Mouse (Mus musculus) MN1 (cell line): ENCODE data around the gene Nfia.
A peak's percentile ranks its signal among the peaks of the same experiment; 100 is the strongest.

Experiments
- DNase-seq: peaks from one replicate; pipeline ENCODE4 v3.0.0-alpha.2; 2016; ENCODE audit warnings: low spot score

The Nfia gene

DNA sequence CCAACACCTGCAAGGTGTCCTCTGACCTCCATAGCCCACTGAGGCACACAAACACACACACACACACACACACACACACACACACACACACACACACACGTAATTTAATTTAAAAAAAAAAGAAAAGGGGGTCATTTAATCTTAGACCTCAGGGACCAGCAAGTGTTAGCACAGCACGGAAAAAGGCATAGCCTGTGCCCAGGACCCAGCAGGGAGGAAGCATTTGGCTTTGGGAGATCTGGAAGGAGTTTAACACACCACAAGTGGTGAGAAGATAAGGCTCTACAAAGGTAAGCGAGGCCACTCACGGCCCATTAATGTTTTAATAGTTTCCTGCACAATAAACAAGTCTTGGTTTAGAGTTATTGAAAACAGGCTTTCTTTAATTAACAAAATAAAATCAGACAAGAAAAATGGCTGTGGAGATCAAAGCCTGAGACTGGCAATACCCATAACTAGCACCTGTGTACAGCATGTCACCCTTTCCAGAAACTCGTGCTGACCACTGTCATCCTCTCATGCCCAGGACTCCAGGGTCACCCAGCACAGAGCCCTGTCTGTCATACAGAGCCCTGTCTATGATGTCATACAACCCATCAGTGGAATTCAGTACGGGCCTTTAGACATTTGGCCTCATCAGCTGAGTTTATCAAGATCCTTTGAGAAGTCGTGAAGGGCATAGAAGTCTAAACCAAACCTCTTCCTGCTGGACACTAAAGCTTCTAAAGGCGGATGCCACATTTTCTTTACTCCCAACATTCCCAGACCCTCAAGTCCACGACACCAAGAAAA is 332.6 kb downstream of the Nfia start:
- no peak for DNase-seq

DNA sequence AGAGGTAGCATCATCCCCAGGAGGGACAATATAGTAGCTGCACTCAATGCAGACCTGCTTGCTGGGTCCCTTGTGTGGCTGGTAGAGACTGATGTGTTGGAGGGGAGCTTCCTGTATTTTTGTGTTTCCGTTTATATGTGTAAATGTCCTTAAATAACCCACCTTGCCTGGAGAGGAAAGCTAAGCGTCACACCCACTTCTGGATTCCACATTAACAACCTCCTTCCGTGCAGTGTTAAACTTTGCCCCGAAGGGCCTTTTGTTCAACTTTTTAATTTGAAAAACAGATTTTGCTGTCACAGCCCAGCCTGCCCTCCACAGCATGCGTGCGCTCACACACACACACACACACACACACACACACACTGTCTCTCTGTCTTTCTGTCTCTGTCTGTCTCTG is 333.4 kb downstream of the Nfia start:
- no peak for DNase-seq

DNA sequence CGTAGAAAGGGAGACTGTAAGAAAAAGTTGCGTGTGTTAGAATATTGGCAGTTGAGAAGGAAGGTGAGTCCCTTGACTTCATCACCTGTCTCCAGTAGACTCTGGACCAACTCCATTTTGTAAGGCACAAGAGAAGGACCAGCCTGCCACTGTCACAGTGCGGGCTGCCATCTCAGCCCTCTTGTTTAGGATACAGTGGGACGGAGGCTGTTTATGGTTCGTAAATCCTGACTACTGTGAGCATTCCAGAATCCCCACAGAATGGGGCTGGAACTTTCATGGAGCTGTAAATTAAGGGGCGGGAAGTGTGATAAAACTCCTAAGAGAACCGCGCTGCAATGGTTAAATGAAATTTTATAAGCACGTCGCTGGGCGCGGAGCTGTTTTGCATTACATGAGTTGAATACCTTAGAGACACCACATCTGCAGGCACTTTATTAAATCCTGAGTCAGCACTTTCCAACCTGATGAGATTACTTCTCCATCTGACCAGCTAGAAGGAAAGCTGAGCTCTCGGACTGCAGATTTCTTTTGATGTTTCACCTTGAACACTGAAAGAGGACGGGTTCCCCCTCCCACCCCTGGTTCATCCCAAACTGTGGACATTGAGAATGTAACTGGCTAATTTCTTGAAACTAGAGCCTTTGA is 334.0 kb downstream of the Nfia start:
- no peak for DNase-seq

DNA sequence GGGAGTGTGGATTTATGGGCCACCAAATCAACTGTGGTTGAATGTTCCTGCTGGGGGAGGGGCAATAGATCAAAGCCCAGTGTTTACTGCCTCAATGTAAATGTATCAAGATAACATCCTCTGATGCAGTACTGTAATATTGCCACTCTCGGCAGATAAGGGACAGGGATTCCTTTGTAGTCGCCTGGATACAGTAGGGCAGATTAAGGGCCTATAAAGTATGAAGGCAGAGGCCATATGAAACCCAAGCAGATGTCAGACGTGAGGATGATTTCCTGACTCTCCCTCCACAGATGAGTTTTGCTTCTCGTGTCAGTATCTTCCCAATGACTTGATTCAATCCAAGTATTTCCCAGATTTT is 334.5 kb downstream of the Nfia start:
- no peak for DNase-seq

DNA sequence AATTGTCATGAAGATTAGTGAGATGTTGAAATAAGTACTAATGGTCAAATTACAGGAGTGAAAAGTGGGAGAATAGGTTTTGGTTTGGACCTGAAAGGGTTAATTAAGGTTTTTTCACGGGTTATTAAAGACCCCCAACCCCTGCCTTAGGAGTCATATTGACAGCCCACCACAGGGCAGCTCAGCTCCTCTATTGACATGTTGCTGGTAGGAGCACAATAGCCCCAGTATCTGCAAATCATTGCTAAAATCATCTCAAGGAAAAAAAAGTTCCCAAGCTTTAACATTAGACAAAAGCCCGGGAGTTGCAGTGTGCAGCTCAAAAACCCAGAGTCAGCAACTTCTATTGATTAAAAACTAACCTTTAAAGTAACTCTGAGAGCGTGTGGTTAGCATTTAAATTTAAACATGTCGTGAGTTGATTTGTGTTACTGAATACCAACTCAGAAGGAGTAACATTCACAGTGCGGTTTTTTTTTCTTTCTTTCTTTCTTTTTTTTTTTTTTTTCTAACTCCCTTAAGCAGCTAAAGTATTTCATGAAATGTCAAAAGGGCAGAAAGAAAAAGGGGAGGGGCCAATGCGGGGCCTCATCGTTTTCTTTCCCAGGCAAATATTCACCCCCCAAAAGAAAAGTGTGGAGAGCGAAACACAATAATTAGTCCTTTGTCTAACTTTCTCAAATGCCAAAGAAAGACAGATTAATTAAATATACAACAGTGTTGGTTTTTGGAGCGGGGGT is 335.6 kb downstream of the Nfia start:
- no peak for DNase-seq

DNA sequence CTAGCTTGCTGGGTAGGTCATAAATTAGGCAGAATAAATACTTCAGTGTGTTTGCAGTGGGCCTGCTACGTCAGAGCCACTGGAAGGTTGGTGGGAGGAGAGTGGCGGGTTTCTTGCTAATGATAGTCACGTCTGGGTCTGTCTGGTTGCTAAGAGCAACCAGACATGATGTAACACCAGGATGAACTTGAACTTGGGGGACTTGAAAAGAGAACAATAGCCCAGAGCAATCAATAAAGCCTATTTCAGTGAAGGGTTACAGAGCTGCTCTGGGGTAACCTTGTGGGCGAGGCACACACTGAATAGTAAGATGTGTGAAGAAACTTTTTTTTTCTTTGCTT is 336.1 kb downstream of the Nfia start:
- no peak for DNase-seq

DNA sequence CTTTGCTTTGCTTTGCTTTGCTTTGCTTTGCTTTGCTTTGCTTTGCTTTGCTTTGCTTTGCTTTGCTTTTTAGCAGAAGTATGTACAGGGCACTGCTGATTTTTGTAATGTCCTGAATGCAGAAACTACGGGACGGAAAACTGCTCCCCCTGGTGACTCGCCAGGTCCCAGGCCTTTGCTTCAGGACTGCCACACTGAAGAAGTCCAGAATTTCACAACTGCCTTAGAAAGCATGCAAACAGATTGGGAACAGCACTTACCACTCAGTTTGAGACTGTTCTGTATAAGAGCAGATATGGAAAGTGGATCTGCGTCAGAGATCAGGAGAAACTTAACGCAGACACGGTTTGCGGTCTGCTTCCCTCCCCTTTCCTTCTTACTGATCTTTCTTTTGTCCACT is 336.5 kb downstream of the Nfia start:
- peak; percentile 15 for DNase-seq

DNA sequence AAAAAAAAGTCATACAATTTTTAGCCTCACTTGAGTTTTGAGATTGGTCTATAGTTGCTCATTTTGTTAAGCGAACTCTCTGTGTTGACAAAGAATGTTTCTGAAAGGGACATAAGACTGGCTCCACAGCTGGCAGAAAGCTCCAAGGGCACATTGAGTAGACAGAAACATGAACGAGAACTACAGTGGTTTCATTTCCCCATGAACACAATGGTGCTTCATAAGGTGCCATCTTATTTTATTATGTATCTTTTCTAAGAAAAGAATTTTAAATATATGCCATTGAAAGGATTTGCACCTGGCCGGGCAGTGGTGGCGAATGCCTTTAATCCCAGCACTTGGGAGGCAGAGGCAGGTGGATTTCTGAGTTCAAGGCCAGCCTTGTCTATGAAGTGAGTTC is 337.4 kb downstream of the Nfia start:
- DNase-seq: no peak

DNA sequence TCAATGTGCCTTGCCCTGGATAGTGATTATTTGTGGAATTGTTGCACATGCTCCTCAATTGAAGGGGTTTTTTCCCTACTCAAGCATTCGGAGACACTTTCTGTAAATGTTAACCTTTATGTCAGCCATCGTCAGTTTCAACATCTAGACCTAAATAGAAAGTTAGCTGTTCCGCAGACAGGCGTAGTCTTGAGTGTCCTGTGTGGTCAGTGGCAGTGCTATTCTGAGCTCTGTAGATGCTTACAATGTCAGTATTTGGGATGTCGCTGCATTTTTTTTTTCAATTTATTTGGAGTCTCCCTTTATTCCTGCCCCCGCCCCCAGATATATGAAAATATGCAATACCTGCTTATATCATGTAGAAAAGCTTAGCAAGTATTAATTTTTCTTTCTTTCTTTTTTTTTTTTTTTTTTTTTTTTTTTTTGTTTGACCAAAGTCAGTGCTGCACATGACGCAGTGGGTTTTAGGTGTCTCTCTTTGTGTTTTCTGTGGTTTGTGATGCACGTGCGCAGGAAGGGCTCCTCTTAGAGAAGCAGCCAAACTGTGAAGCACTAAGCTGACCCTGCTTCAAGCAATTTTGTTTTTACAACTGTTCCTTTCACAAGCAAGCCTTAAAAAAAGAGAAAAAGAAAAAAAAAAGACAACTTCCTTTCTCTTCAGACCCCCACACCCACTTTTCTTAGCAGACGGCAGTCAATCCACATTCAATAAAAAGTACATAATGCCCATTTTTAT is 340.9 kb downstream of the Nfia start:
- no peak for DNase-seq

DNA sequence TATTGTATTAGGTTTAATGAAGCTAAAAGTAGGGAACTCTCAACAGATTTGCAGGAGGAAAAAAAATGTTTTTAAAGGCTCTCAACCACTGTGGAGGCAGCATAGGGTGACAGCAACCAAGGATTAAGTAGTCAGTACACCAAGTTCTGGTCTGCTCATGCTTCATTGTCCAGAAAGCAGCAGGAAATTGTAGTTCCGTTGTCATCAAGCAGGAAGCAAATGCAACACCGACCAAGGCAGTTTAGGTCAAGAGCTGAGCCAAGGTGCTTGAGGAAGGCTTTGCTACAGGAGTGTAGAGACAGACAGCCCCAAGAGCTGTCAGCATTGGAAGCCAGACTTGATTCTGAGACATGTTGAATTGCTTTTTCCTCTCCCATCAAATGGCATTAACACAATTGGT is 342.4 kb downstream of the Nfia start:
- DNase-seq: no peak

DNA sequence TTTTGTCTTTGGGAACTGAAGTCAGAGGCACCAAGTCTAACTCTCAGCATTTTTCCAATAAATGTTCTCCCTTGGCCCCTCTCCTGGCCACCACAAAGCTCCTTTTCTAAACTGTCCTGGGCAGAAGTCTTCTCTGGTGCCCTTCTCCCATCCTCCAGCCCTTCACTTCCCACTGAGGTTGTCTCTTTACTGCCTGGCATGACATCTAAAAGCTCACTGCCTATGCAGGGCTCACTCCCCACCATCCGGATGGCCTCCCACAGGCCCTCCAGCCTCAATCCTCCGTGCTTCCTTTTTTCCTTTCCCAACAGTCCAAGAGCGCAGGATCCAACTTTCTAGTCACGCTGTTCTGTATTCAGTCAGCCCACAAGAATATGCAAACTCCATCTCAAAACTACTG is 342.9 kb downstream of the Nfia start:
- no peak for DNase-seq

DNA sequence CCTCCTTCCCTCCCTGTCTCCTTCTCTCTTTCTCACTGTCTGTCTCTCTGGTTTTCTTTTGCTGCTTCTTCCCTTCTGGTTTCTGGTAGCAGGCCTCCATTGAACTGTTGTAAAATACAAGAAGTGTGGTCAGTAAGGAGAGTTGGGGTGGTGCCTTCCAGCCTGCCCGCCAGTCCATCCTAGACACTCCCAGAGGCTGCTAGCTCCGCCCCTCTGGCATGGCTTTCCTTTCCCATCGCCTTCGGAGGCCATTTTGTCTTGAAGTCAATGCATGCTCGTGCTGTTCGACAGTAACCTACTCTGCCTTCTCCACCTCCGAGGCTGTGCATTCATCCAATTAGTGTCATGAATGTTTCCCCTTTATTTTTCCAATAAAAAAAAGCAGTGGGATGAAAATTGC is 343.5 kb downstream of the Nfia start:
- no peak for DNase-seq

DNA sequence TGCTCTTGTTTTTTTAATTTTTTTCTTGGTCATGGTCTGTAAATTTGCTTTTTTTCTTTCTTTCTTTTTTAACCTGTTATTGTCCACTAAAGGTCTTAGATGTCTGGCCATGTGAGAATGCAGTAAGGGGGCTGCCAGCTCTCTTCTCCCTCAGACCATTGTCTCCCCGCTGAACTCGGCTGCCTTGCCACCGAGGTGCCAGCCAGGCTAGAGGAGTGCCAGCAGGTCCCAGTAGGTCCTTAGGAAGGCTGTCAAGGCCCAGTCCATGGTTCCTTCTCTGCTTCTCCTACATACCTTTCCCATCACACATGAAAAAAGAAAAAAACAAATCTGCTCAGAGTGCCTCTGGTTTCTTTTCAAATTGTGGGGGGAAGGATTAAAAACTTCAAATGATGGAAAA is 345.6 kb downstream of the Nfia start:
- DNase-seq: no peak

DNA sequence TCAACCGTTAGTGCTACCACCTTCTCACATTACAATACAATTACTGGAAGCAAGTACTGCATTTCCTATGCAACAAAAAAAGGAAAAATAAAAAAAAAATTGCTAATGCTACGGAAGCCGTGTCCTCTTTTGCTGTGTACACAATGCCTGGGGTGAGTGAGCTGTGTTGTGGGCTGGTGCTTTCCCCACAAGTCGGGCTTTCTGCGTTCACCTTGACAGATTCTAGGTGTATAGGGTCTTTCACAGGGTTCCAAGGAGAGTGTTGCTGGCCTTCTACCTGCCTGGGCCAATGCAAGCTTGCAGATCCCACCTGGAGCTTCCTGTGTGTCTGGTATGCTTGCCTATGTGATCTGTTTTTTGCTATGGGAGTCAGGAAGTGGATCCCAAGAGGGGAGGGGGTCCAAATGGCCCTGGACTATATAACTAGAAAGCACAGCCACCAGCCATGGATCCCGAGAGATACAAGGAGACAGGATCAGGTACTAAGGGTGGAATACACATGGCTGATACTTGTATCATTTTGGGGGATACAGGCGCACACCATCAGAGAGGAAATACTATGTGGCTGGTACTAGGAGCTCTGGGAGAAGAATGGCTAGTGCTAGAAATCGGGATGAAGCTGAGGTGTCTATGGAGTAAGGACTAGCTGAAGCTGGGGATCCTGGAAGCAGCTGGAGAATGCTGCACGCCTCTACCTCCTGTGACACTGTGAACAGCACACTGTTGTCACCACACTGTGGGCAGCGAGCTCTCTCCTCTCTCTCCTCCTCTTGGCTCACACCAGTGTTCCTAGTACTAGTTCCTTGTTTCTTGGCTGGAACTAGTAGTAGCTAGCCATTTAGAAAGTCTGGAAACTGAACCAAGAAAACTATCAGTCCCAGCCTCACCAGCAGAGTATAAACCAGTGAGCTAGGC is 346.5 kb downstream of the Nfia start:
- DNase-seq: no peak

DNA sequence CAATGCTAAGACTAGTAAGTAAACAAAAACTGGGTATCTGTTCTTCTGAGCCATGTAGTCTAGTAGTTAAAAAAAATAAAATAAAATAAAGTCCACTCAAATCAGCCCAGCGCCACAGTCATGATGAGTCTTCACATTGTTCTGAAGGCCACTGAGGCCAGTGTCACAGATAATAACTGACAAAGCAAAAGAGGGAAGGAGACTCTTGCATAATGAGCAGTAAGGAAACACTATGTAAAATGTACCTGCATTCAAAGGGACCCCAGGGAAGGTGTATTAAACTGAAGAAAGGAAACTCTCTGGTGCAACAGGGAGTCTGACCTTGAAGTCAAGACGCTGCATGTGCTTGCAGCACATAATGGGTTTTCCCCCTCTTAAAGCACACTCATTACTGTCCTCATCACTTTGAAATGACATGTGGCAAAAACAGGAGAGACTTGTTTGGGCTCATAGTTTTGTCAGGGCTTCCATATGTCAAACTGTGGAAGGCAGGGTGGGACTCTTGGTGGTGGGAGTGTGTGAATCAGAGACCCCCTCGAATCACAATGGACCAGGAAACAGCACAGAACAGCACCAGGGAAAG is 347.5 kb downstream of the Nfia start:
- DNase-seq: no peak

DNA sequence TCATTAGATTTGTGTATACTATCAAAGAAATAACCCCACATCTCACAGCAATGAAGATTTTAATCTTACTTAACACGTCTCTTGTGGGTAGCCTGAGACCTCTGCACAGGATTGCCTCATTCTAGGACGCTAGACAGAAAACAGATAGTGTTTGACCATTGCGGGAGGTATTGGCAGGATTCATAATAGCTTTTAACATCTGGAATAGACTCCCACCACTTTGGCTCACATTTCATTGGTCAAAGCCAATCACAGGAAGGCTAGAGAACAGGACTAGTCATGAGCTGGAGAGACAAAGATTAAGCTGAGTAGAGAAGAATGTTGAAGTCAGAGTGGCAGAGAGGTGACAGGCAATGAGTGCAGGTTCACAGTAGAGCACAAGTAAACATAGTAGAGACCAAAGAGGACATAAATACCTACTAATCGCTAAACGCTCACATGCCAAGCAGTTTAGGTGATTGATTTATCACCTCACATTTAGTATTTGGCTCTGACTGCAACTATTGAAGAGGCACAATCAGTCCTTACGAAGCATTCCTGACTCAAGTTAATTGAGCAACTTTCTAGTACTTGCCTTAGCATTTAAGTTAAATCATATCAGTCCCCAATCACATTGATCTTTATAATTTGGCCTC is 348.3 kb downstream of the Nfia start:
- no peak for DNase-seq

DNA sequence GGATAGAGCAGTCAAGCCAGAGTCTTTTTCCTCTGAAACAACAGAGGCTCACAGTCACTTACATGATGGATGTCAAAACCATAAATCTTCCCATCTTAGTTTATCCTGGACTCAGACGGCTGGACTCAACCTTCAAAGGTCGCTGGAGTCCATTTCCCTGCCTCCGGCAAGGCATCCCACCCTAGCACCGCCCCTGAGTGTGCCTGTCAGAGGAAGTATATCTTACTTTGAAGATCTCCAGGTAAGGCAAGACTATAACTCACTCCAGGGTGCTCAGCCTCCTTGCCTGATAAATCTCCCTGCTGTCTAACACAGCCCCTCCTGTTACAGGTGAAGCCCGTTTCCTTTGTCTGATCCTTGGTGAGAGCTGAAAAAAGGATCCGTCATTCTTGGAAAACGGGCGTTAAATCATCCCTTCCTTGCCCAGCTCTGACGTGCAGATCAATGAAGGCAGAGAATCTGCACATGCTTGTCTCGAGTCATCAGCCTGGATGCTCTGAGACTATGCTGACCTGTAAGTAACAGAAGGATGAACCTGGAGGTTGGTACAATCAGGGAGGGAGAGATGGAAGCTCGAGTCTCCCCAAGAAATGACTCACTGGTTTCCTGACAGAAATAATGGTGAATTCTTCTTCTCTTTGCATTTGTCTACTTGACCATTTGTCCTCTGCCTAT is 353.6 kb downstream of the Nfia start:
- no peak for DNase-seq

DNA sequence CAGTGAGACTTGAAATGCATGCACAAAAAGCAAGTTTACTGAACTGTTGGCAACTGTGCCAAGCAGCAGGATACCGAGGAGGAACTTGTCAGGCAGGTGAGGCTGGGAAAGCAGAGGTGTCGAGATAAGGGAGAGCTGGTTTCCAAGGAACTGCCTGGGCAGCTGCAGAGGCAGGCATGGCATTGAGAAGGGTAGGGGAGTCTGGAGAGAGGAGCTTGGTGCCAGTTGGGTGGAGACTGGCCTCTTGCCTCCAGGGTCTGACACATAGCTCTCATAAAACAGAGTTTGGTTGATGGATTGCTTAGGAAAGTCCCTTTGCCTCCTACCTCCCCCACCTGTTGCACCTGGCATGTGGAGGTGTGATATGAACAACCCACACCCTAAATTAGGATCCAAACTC is 358.3 kb downstream of the Nfia start:
- DNase-seq: no peak

DNA sequence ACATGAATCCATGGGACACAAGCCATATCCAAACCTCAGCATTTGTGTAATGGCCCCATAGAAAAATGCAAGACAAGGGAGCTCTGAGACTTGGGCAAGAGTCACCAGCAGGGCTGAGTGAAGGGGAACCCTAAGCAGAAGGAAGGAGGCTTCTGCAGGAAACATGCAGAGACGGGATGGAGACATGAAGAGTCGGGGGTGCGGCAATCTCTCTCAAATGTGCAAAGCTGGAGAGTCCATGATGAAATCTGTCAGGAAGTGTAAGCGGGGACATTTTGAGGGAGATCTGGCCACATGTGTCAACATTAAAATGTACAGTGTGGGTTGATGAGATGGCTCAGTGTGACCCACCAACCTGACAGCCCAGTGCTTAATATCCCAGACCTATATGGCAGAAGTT is 361.5 kb downstream of the Nfia start:
- DNase-seq: no peak

DNA sequence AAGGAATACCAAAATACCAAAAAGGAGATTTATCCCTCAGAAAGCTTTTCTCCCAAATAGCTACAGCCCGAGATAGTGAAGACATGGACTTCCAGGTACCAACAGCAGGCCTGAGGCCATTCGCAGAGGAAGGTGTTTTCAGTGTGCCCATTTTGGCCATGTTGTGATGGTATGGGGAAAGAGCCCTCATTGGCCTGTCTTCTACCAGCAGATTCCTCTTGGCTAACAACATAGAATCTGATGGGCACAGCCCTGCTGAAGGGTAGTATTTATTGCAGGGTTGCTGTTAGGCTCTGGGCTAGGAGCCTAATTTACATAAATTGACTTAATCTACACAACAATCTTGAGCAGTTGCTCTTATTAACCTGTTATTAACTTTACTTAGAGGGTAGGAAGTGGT is 363.5 kb downstream of the Nfia start:
- DNase-seq: no peak
